Mouse (Mus musculus) intestine, embryonic 15.5 days (tissue): ENCODE data around the gene Ttll1. TPM values are rescaled to one million over a fixed set of nuclear protein-coding genes. Genes with fewer than 3 reads are reported as not detected.

ENCODE experiments used
- ATAC-seq: fragments of 200-750 bp; cut with Nextera tagmentation; 2 replicates; pipeline ENCODE4 v1.8.0; 2017; ENCODE audit warnings: moderate TSS enrichment, moderate library complexity
- H3K27ac ChIP-seq: fragments of 300-500 bp; sonication (generic); 2 replicates; pipeline ENCODE4 v1.5.1; 2015; ENCODE audit warnings: mild to moderate bottlenecking, inconsistent platforms
- H3K27me3 ChIP-seq: fragments of 300-500 bp; sonication (generic); replicated peaks from 2 replicates; pipeline ENCODE4 v1.6.1; 2015; ENCODE audit warnings: inconsistent platforms
- H3K36me3 ChIP-seq: fragments of 300-500 bp; sonication (generic); 2 replicates; pipeline ENCODE4 v1.6.1; 2015; ENCODE audit warnings: inconsistent platforms
- H3K4me1 ChIP-seq: fragments of 300-500 bp; sonication (generic); replicated peaks from 2 replicates; pipeline ENCODE4 v1.6.1; 2015; ENCODE audit warnings: inconsistent platforms
- H3K4me2 ChIP-seq: fragments of 300-500 bp; sonication (generic); replicated peaks from 2 replicates; pipeline ENCODE4 v1.6.1; 2015; ENCODE audit warnings: mild to moderate bottlenecking, inconsistent platforms
- H3K4me3 ChIP-seq: fragments of 300-500 bp; sonication (generic); replicated peaks from 2 replicates; pipeline ENCODE4 v1.5.1; 2015; ENCODE audit warnings: inconsistent platforms
- H3K9ac ChIP-seq: fragments of 300-500 bp; sonication (generic); 2 replicates; pipeline ENCODE4 v1.6.1; 2015; ENCODE audit warnings: inconsistent platforms
- H3K9me3 ChIP-seq: fragments of 300-500 bp; sonication (generic); 2 replicates; pipeline ENCODE4 v1.6.1; 2016; ENCODE audit warnings: inconsistent platforms
- WGBS: fragments of 180-500 bp; shearing (Covaris S2); methylation state at CpG from one replicate; pipeline ENCODE4 v1.1.7; 2015; 5-methylcytosine and 5-hydroxymethylcytosine counted together
- polyA plus RNA-seq: library from polyadenylated mRNA; unstranded; fragments of >200 nt; fragmentation: Nextera tagmentation; extraction: Ambion mirVana; gene quantifications from 2 replicates; pipeline ENCODE4 v1.2.1, GENCODE M21; 2015

The Ttll1 gene
- polyA plus RNA-seq, 1 experiment from 2014 or later: 18.4 TPM

GRCm38 (mm10) chr15:83460891-83461290 is 49.8 kb downstream of the Ttll1 start:
- H3K4me1 ChIP-seq: peaks cover 13% of the 10 kb centered on the region
- no peak for ATAC-seq
- 83% methylated on average over 3 of the region's 3 CpGs for WGBS

GRCm38 (mm10) chr15:83457541-83457940 is 53.2 kb downstream of the Ttll1 start:
- Histone ChIP-seq H3K4me1 (peaks cover 17% of the 10 kb centered on the region), H3K36me3 (no peaks in the 10 kb centered on the region), H3K9ac (no peak overlapping the region), H3K9me3 (no peaks in the 10 kb centered on the region), H3K27me3 (no peaks in the 10 kb centered on the region), H3K27ac (no peak overlapping the region), H3K4me3 (no peak overlapping the region), H3K4me2 (no peak overlapping the region)
- ATAC-seq: no peak
- 95% methylated on average over 1 of the region's 1 CpGs for WGBS

More at GRCm38 (mm10) chr15:83460891-83461290, 49.8 kb downstream of the Ttll1 start:
- no peaks in the 10 kb centered on the region for H3K36me3 ChIP-seq
- H3K27ac ChIP-seq: no peak overlapping the region
- H3K9me3 ChIP-seq: no peaks in the 10 kb centered on the region
- H3K27me3 ChIP-seq: no peaks in the 10 kb centered on the region
- no peak overlapping the region for H3K4me2 ChIP-seq
- H3K4me3 ChIP-seq: no peak overlapping the region
- H3K9ac ChIP-seq: no peak overlapping the region

DNA sequence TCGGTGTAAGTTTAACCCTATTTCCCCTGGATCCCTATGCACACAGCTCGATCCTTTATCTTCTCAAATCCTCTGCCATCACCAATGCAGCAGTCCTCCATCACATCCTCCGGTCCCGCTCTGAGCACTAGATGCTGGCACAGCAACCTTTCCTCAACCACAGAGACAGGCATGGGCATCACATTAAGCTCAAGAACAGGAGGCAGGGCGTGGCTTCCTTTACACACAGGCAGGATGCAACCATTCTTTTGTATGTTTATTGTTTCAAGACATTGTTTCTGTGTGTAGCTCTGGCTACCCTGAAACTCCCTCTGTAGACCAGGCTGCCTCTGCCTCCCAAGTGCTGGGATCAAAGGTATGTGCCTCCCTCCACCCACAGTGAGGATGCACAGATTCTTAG is 55.1 kb downstream of the Ttll1 start:
- Histone ChIP-seq H3K4me3 (no peak overlapping the region), H3K4me2 (no peak overlapping the region), H3K36me3 (no peaks in the 10 kb centered on the region), H3K9ac (no peak overlapping the region), H3K9me3 (no peaks in the 10 kb centered on the region), H3K4me1 (peaks cover 30% of the 10 kb centered on the region), H3K27me3 (no peaks in the 10 kb centered on the region), H3K27ac (no peak overlapping the region)
- WGBS: 86% methylated on average over 5 of the region's 5 CpGs
- ATAC-seq: no peak

DNA sequence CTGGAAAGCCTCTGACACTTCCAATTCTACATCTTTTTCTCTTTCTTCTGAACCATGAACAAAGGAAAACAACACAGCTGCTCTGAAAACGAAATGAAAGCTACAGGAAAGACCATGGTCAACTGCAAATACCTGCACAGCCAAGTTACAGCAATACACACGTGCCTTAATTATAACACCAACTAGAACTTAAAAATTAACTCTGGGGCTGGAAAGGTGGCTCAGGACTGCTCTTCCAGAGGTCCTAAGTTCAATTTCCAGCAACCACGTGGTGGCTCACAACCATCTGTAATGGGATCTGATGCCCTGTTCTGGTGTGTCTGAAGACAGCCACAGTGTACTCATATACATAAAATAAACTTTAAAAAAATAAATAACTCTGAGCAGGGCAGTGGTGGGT is 55.7 kb downstream of the Ttll1 start:
- peak; percentile 19; the same call in 1 of the 2 replicates for ATAC-seq
- Histone ChIP-seq H3K36me3 (no peaks in the 10 kb centered on the region), H3K9me3 (no peaks in the 10 kb centered on the region), H3K4me3 (no peak overlapping the region), H3K4me2 (no peak overlapping the region), H3K4me1 (peaks cover 30% of the 10 kb centered on the region), H3K27ac (no peak overlapping the region), H3K9ac (no peak overlapping the region), H3K27me3 (no peaks in the 10 kb centered on the region)
- WGBS: 59% methylated on average over 3 of the region's 3 CpGs

DNA sequence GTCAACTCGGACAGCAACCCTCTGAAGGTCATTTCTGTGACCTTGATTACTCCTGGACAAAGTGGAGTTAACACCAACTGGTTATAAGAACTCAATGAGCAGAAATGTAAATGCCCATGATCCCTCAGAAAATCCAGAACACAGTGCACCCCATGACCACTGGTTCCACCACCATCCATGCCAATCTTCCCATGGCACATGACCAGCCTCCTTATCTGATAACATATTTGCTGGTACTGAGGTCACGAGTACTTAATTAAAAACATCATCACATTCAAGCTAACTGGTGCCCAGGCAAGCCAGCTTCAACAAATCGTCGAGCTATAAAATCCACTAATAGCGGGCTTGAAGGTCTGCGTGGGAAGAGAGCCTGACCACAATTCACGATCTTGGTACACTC is 56.3 kb downstream of the Ttll1 start:
- peaks cover 32% of the 10 kb centered on the region for H3K4me1 ChIP-seq
- 79% methylated on average over 7 of the region's 7 CpGs for WGBS

GRCm38 (mm10) chr15:83453879-83454278 is 56.8 kb downstream of the Ttll1 start:
- Histone ChIP-seq H3K4me3 (no peak overlapping the region), H3K9ac (no peak overlapping the region), H3K27ac (no peak overlapping the region), H3K27me3 (no peaks in the 10 kb centered on the region), H3K4me1 (peaks cover 32% of the 10 kb centered on the region), H3K4me2 (no peak overlapping the region), H3K9me3 (no peaks in the 10 kb centered on the region), H3K36me3 (no peaks in the 10 kb centered on the region)
- ATAC-seq: no peak
- 83% methylated on average over 3 of the region's 3 CpGs for WGBS

More for the DNA sequence above, 56.3 kb downstream of the Ttll1 start:
- no peak for ATAC-seq
- H3K4me3 ChIP-seq: no peak overlapping the region
- H3K27me3 ChIP-seq: no peaks in the 10 kb centered on the region
- H3K9ac ChIP-seq: no peak overlapping the region
- H3K9me3 ChIP-seq: no peaks in the 10 kb centered on the region
- no peak overlapping the region for H3K4me2 ChIP-seq
- H3K36me3 ChIP-seq: no peaks in the 10 kb centered on the region
- no peak overlapping the region for H3K27ac ChIP-seq

DNA sequence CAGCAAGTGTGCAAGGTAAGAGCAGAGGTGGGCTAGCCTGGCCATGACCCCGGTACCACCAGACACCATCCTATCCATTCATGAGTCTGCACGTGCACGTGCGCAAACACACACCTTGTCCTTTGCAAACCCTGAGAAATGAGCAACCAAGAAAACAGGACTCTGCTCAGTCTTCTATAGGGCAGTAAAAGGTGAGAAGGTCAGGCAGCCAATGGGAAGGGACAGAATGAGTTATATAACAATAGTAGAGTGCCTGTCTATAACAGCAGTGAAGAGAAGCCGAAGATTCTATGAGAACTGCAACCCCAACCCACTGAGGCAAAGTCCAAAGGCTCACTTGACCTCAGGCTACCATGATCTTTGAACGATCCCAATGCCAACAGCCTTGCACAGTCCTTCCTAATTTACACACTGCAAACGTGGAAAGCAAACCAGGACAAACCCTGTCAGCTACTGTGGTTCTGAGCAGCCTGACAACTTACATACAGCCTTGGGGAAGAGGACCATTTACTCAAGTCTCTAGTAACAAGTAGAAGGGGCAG is 58.4 kb downstream of the Ttll1 start:
- 70% methylated on average over 7 of the region's 7 CpGs for WGBS
- H3K27ac ChIP-seq: peak overlapping the region; percentile 71
- H3K9me3 ChIP-seq: no peaks in the 10 kb centered on the region
- peaks cover 47% of the 10 kb centered on the region for H3K4me1 ChIP-seq
- H3K4me3 ChIP-seq: no peak overlapping the region
- no peak; the same call in 1 of the 2 replicates for ATAC-seq
- H3K4me2 ChIP-seq: no peak overlapping the region
- H3K27me3 ChIP-seq: no peaks in the 10 kb centered on the region
- no peaks in the 10 kb centered on the region for H3K36me3 ChIP-seq
- H3K9ac ChIP-seq: no peak overlapping the region

GRCm38 (mm10) chr15:83451621-83452210 is 59.0 kb downstream of the Ttll1 start:
- peak; percentile 66 for ATAC-seq
- Histone ChIP-seq H3K4me3 (no peak overlapping the region), H3K36me3 (no peaks in the 10 kb centered on the region), H3K4me1 (peaks cover 52% of the 10 kb centered on the region), H3K9ac (no peak overlapping the region), H3K9me3 (no peaks in the 10 kb centered on the region), H3K27me3 (no peaks in the 10 kb centered on the region), H3K4me2 (no peak overlapping the region), H3K27ac (peak overlapping the region; percentile 71)
- 49% methylated on average over 7 of the region's 7 CpGs for whole genome bisulfite sequencing

DNA sequence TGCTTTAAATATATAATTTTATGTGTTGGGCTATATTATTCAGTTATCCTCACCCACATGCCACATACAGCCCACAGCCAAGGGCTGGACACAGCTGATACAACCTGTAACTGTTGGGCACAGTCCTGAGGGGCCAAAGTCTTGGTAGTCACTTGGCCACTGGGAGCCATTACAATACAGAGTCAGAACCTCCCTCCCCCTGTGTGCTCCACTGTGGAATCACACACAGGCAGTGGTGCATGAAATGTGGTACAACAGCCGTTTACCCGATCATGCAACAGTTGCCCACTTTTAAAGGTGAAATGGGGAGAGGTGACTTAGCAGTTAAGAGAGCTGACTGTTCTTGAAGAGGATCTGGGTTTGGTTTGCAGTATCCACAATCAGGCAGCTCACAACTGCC is 60.7 kb downstream of the Ttll1 start:
- Histone ChIP-seq H3K4me2 (no peak overlapping the region), H3K9ac (no peak overlapping the region), H3K4me3 (no peak overlapping the region), H3K4me1 (peaks cover 61% of the 10 kb centered on the region), H3K9me3 (no peaks in the 10 kb centered on the region), H3K27me3 (no peaks in the 10 kb centered on the region), H3K27ac (no peak overlapping the region), H3K36me3 (no peaks in the 10 kb centered on the region)
- WGBS: 96% methylated on average over 2 of the region's 2 CpGs
- no peak for ATAC-seq

DNA sequence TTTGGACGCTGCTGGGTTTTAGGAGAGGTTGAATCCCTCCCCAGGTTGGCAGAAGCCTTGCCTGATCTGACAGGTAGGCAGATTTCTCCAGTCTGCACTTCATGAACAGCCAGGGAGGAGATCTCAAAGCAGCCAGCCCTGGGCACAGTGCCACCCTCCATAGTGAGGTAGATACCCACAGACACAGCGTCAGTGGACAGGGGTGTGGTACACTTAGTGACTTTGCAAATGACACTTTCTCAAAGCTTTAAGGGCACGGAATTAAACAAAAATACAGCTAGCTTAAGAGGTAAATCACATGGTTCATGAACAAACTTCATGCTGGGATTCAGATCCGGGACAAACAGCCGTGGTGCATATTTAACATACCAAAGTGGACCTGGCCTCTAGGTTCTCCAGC is 62.0 kb downstream of the Ttll1 start:
- Histone ChIP-seq H3K4me3 (no peak overlapping the region), H3K9ac (no peak overlapping the region), H3K4me1 (peaks cover 67% of the 10 kb centered on the region), H3K36me3 (no peaks in the 10 kb centered on the region), H3K27ac (no peak overlapping the region), H3K27me3 (no peaks in the 10 kb centered on the region), H3K9me3 (no peaks in the 10 kb centered on the region), H3K4me2 (no peak overlapping the region)
- WGBS: 61% methylated on average over 5 of the region's 5 CpGs
- ATAC-seq: no peak

GRCm38 (mm10) chr15:83447791-83448544 is 62.7 kb downstream of the Ttll1 start:
- no peak overlapping the region for H3K4me3 ChIP-seq
- peak overlapping the region; percentile 45; the same call in 1 of the 2 replicates for H3K27ac ChIP-seq
- no peaks in the 10 kb centered on the region for H3K27me3 ChIP-seq
- WGBS: 33% methylated on average over 10 of the region's 10 CpGs
- no peaks in the 10 kb centered on the region for H3K9me3 ChIP-seq
- ATAC-seq: no peak
- no peak overlapping the region for H3K4me2 ChIP-seq
- peaks cover 68% of the 10 kb centered on the region for H3K4me1 ChIP-seq
- H3K9ac ChIP-seq: 0 out of 2 replicates have a peak overlapping the region, but pooled peaks have one; percentile 5
- H3K36me3 ChIP-seq: no peaks in the 10 kb centered on the region

- H3K4me2 ChIP-seq: no peak overlapping the region
- H3K4me1 ChIP-seq: peaks cover 58% of the 10 kb centered on the region
- ATAC-seq: no peak
- H3K9ac ChIP-seq: no peak overlapping the region; the same call in 1 of the 2 replicates
- no peaks in the 10 kb centered on the region for H3K27me3 ChIP-seq
- 56% methylated on average over 2 of the region's 2 CpGs for WGBS
- no peak overlapping the region for H3K4me3 ChIP-seq
- peak overlapping the region; percentile 20 for H3K27ac ChIP-seq
- H3K9me3 ChIP-seq: no peaks in the 10 kb centered on the region
- H3K36me3 ChIP-seq: no peaks in the 10 kb centered on the region
These were observed 64.8 kb downstream of the Ttll1 start for GRCm38 (mm10) chr15:83445908-83446307.
